ENCODE assay signal across 16 mouse cellular contexts in the genomic region with DNA sequence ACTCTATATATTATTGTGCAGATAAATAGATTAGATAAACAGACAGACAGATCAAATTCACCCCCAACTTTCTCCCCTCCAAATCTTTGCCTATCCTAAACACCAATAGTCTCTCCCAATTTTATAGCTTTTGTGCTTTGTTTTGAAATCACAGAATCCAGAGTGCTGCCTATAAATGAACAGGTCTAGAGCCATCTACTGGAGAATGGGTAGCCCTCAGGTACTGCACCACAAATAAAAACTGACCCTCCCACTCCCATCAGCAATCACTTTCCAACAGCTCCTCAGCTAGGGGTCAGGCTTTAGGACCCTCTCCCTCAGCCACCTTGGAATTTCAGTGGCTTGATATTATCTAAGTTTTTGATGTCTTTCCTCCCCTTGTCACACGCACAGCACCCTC. TPM values are rescaled to one million over a fixed set of nuclear protein-coding genes. Genes with fewer than 3 reads are reported as not detected.
A peak's percentile ranks its signal among the peaks of the same experiment; 100 is the strongest.
DNase-seq lines count a peak whose midpoint lies in the region; ATAC-seq and TF ChIP-seq lines count a peak whose summit lies in the region.
"Had no signal": no experiment of that assay in that cellular context is flagged by ENCODE, and none has a peak within 500 bp of the region (broad histone marks: within the 10 kb centered on the region; RNA-seq: fewer than 3 reads in every experiment).

No protein-coding gene starts in this region.

- WGBS in heart, adult 2 months: 66% methylated on average over 1 of the region's 1 CpGs
- 72% methylated on average over 1 of the region's 1 CpGs for WGBS in lung, postnatal 0 days

- H3K4me1 ChIP-seq in heart, adult 2 months (ENCODE audit: control insufficient read depth, insufficient read depth, low read length): no peaks in the 10 kb centered on the region
- H3K4me1 ChIP-seq in lung, postnatal 0 days (ENCODE audit: insufficient read depth, low read depth, low read length): no peaks in the 10 kb centered on the region
- H3K4me1 ChIP-seq: liver, embryonic 15.5 days; neural tube, embryonic 13.5 days had no signal

- no peak for TF ChIP-seq POLR2A in heart, adult 2 months (IDR thresholded peaks at IDR 0.05; ENCODE audit: insufficient read depth, low read depth, low read length)

- H3K9me3 ChIP-seq in lung, postnatal 0 days (ENCODE audit: low read length): no peaks in the 10 kb centered on the region
- H3K9me3 ChIP-seq: liver, embryonic 15.5 days; neural tube, embryonic 13.5 days had no signal

- H3K79me2 ChIP-seq in heart, adult 2 months (replicated peaks; ENCODE audit: control insufficient read depth, insufficient read depth, low read length): no peaks in the 10 kb centered on the region

- peak; percentile 67 for ATAC-seq in lung, postnatal 0 days
- ATAC-seq: activated CD4-positive, CD25-positive, alpha-beta regulatory T cell, adult 4 months had no signal

- H3K27ac ChIP-seq in heart, adult 2 months: no peak overlapping the region
- no peak overlapping the region for H3K27ac ChIP-seq in lung, postnatal 0 days (ENCODE audit: low read length)
- H3K27ac ChIP-seq: liver, embryonic 15.5 days; neural tube, embryonic 13.5 days had no signal

- no peak overlapping the region for H3K4me3 ChIP-seq in heart, adult 2 months
- H3K4me3 ChIP-seq in lung, postnatal 0 days (ENCODE audit: low read depth, low read length): no peak overlapping the region
- H3K4me3 ChIP-seq: liver, embryonic 15.5 days; neural tube, embryonic 13.5 days had no signal

- no peak for DNase-seq in heart, adult 2 months
- DNase-seq in heart, postnatal 14 days: no peak
- DNase-seq in lung, postnatal 0 days (ENCODE audit: low spot score): peak; percentile 70
- DNase-seq in lung, postnatal 4 days: no peak
- peak; percentile 13 for DNase-seq in brain, adult 2 months (ENCODE audit: low read depth, low spot score)
- peak; percentile 22 for DNase-seq in naive thymus-derived CD4-positive, alpha-beta T cell, adult 2 months (ENCODE audit: low read depth)
- DNase-seq in left cerebral cortex, postnatal 36 days (ENCODE audit: low spot score in 2 of 2): no peak
- DNase-seq in spleen, postnatal 10 days (ENCODE audit: low spot score in 2 of 2): no peak
- DNase-seq: cerebellum, postnatal 14 days; kidney, postnatal 25 days; midbrain, embryonic 14.5 days; retina, postnatal 1 day had no signal

- TF ChIP-seq CTCF in heart, adult 2 months (IDR thresholded peaks at IDR 0.05): peak; percentile 55
- peak; percentile 67 for TF ChIP-seq CTCF in lung, postnatal 0 days (IDR thresholded peaks at IDR 0.05)

- TF ChIP-seq EP300 in heart, adult 2 months (IDR thresholded peaks at IDR 0.05; ENCODE audit: insufficient read depth, low read depth, low read length): no peak
- TF ChIP-seq EP300 in lung, postnatal 0 days (IDR thresholded peaks at IDR 0.05): 0 out of 2 replicates have a peak, but pooled peaks have one; percentile 23

- intact Hi-C loops in heart, adult 2 months (cut with DNase I): loop anchor here (2.0 to 10.0 kb wide), 3 partner anchors 84 to 229 kb away; no protein-coding TSS in a partner anchor
- intact Hi-C loops in heart, postnatal 14 days (cut with DNase I): loop anchor here (5.0 kb wide), 1 partner anchor 84 kb away; no protein-coding TSS in a partner anchor
- intact Hi-C loops in left cerebral cortex, postnatal 36 days (cut with DNase I): loop anchor here (10.0 kb wide), 1 partner anchor 82 kb away; no protein-coding TSS in a partner anchor

- no peaks in the 10 kb centered on the region; the same call in 1 of the 2 replicates for H3K27me3 ChIP-seq in heart, adult 2 months (ENCODE audit: control insufficient read depth, insufficient read depth, low read length)
- H3K27me3 ChIP-seq in lung, postnatal 0 days (replicated peaks; ENCODE audit: insufficient read depth, low read length): no peaks in the 10 kb centered on the region
- H3K27me3 ChIP-seq: neural tube, embryonic 13.5 days had no signal

- H3K9ac ChIP-seq in heart, adult 2 months (ENCODE audit: low read depth, low read length): no peak overlapping the region
- H3K9ac ChIP-seq in lung, postnatal 0 days (replicated peaks; ENCODE audit: low read depth): no peak overlapping the region
- H3K9ac ChIP-seq: liver, embryonic 15.5 days; neural tube, embryonic 13.5 days had no signal

- no peaks in the 10 kb centered on the region for H3K36me3 ChIP-seq in heart, adult 2 months (ENCODE audit: control insufficient read depth, insufficient read depth, low read length)
- no peaks in the 10 kb centered on the region for H3K36me3 ChIP-seq in lung, postnatal 0 days (ENCODE audit: insufficient read depth, low read length)
- H3K36me3 ChIP-seq: liver, embryonic 15.5 days; neural tube, embryonic 13.5 days had no signal

- H3K4me2 ChIP-seq in lung, postnatal 0 days (replicated peaks; ENCODE audit: low read depth, low read length): no peak overlapping the region
- H3K4me2 ChIP-seq: liver, embryonic 15.5 days; neural tube, embryonic 13.5 days had no signal

RNA-seq across cellular contexts. Expression of gene Fcamr, which starts 24.1 kb away (rescaled TPM):
- under 1 TPM; 0.39 to 0.41 TPM for total RNA-seq in heart, adult 2 months (2021)
- 0.96 and 1.6 TPM in 2 replicates for polyA plus RNA-seq in heart, adult 2 months (2012; rRNA removed)
- total RNA-seq in heart, postnatal 14 days (2021): under 1 TPM; 0.17 to 0.41 TPM
- polyA plus RNA-seq in lung, postnatal 0 days (2015; fragmentation: Nextera tagmentation; extraction: Ambion mirVana): 0.06 and 0.27 TPM in 2 replicates
- not detected for total RNA-seq in left cerebral cortex, postnatal 36 days (2021)
- polyA plus RNA-seq: activated CD4-positive, CD25-positive, alpha-beta regulatory T cell, adult 4 months; hindbrain, embryonic 11.5 days; liver, embryonic 15.5 days; midbrain, embryonic 14.5 days; neural tube, embryonic 13.5 days had no signal

RNA-seq across cellular contexts. Expression of gene AA986860, which starts 44.9 kb away (rescaled TPM):
- total RNA-seq in heart, adult 2 months (2021): under 1 TPM; 0.43 to 0.47 TPM
- polyA plus RNA-seq in heart, adult 2 months (2012; rRNA removed): 0.41 and 0.82 TPM in 2 replicates
- under 1 TPM; 0.57 to 0.73 TPM for total RNA-seq in heart, postnatal 14 days (2021)
- polyA plus RNA-seq in lung, postnatal 0 days (2015; fragmentation: Nextera tagmentation; extraction: Ambion mirVana): 53.1 and 60.9 TPM in 2 replicates
- total RNA-seq in left cerebral cortex, postnatal 36 days (2021): 1 to 10 TPM; 2.0 to 2.1 TPM

RNA-seq across cellular contexts. Expression of gene Pfkfb2, which starts 47.6 kb away (rescaled TPM):
- 10 to 100 TPM; 82.5 to 96.6 TPM for total RNA-seq in heart, adult 2 months (2021)
- 31.9 and 58.5 TPM in 2 replicates for polyA plus RNA-seq in heart, adult 2 months (2012; rRNA removed)
- 10 to 100 TPM; 65.7 to 70.8 TPM for total RNA-seq in heart, postnatal 14 days (2021)
- 12.8 and 13.5 TPM in 2 replicates for polyA plus RNA-seq in lung, postnatal 0 days (2015; fragmentation: Nextera tagmentation; extraction: Ambion mirVana)
- 10 to 100 TPM; 39.3 to 43.8 TPM for total RNA-seq in left cerebral cortex, postnatal 36 days (2021)

RNA-seq across cellular contexts. Expression of gene Pigr, which starts 49.8 kb away (rescaled TPM):
- not detected for total RNA-seq in heart, adult 2 months (2021)
- polyA plus RNA-seq in heart, adult 2 months (2012; rRNA removed): 0.32 and 3.1 TPM in 2 replicates
- under 1 TPM in 1 of 2 experiments, not detected in 1; 0.19 TPM for total RNA-seq in heart, postnatal 14 days (2021)
- 0.08 and 0.26 TPM in 2 replicates for polyA plus RNA-seq in lung, postnatal 0 days (2015; fragmentation: Nextera tagmentation; extraction: Ambion mirVana)
- total RNA-seq in left cerebral cortex, postnatal 36 days (2021): not detected
- polyA plus RNA-seq: hindbrain, embryonic 11.5 days; midbrain, embryonic 14.5 days; neural tube, embryonic 13.5 days had no signal

RNA-seq across cellular contexts. Expression of gene Yod1, which starts 59.5 kb away (rescaled TPM):
- 1 to 10 TPM; 3.7 to 4.9 TPM for total RNA-seq in heart, adult 2 months (2021)
- 1.2 and 2.2 TPM in 2 replicates for polyA plus RNA-seq in heart, adult 2 months (2012; rRNA removed)
- total RNA-seq in heart, postnatal 14 days (2021): 1 to 10 TPM; 6.3 to 6.6 TPM
- polyA plus RNA-seq in lung, postnatal 0 days (2015; fragmentation: Nextera tagmentation; extraction: Ambion mirVana): 15.0 and 17.1 TPM in 2 replicates
- total RNA-seq in left cerebral cortex, postnatal 36 days (2021): 10 to 100 TPM; 15.0 to 18.0 TPM

Comparison
In these comparisons a context has a peak if more than half of its experiments do, and no peak if none do; other contexts are left out.
1. DNase-seq: peak in lung, postnatal 0 days (single experiment), brain, adult 2 months (single experiment) and naive thymus-derived CD4-positive, alpha-beta T cell, adult 2 months (single experiment); none in heart, adult 2 months (0 of 2), heart, postnatal 14 days (0 of 2), lung, postnatal 4 days (0 of 2), left cerebral cortex, postnatal 36 days (0 of 2) and spleen, postnatal 10 days (0 of 2).